Mouse (Mus musculus): ENCODE measurements at regions not wholly inside any gene's neighbourhood (a gene's known extent, or its start where the extent isn't known, plus 50 kb on each side); places are given as distances from the start of the nearest gene placed in this dataset.
A peak's percentile ranks its signal among the peaks of the same experiment; 100 is the strongest.

GRCm38 (mm10) chr3:131919476-131919875 lies 165.6 kb upstream of the Dkk2 start:
- 73% methylated on average over 12 of the region's 12 CpGs for WGBS
- no peaks in the 10 kb centered on the region for H3K36me3 ChIP-seq (ENCODE audit: control insufficient read depth, insufficient read depth, low read length)
- H3K4me1 ChIP-seq (ENCODE audit: control insufficient read depth, insufficient read depth, low read length), result no peaks in the 10 kb centered on the region
- DNase-seq (ENCODE audit: low spot score) (no peak), ATAC-seq (no peak; the same call in 1 of the 2 replicates)
- no peak overlapping the region for H3K4me2 ChIP-seq (ENCODE audit: low read length)
- H3K9me3 ChIP-seq (replicated peaks; ENCODE audit: control insufficient read depth, low read length), result no peaks in the 10 kb centered on the region
- no peak overlapping the region for H3K4me3 ChIP-seq (ENCODE audit: low read depth, low read length)
- no peak overlapping the region for H3K9ac ChIP-seq (ENCODE audit: low read length)
- no peaks in the 10 kb centered on the region for H3K27me3 ChIP-seq (replicated peaks; ENCODE audit: control insufficient read depth, insufficient read depth, low read length)
- no peak overlapping the region for H3K27ac ChIP-seq (ENCODE audit: low read depth, low read length)

- Histone ChIP-seq H3K27me3 (replicated peaks; ENCODE audit: control insufficient read depth, insufficient read depth, low read length) (no peaks in the 10 kb centered on the region), H3K4me3 (ENCODE audit: low read depth, low read length) (no peak overlapping the region), H3K9ac (ENCODE audit: low read length) (no peak overlapping the region), H3K4me2 (ENCODE audit: low read length) (no peak overlapping the region), H3K4me1 (ENCODE audit: control insufficient read depth, insufficient read depth, low read length) (no peaks in the 10 kb centered on the region), H3K36me3 (ENCODE audit: control insufficient read depth, insufficient read depth, low read length) (no peaks in the 10 kb centered on the region), H3K9me3 (replicated peaks; ENCODE audit: control insufficient read depth, low read length) (no peaks in the 10 kb centered on the region), H3K27ac (ENCODE audit: low read depth, low read length) (no peak overlapping the region)
- ATAC-seq (no peak), DNase-seq (ENCODE audit: low spot score) (no peak)
- WGBS, result 86% methylated on average over 6 of the region's 6 CpGs
Observed at GRCm38 (mm10) chr3:131921161-131921560, 163.9 kb upstream of the Dkk2 start.

GRCm38 (mm10) chr3:131922733-131923132 lies 162.4 kb upstream of the Dkk2 start:
- WGBS, result 21% methylated on average over 1 of the region's 1 CpGs
- H3K27ac ChIP-seq (ENCODE audit: low read depth, low read length), result no peak overlapping the region
- H3K27me3 ChIP-seq (replicated peaks; ENCODE audit: control insufficient read depth, insufficient read depth, low read length), result no peaks in the 10 kb centered on the region
- no peaks in the 10 kb centered on the region for H3K4me1 ChIP-seq (ENCODE audit: control insufficient read depth, insufficient read depth, low read length)
- no peak overlapping the region for H3K4me3 ChIP-seq (ENCODE audit: low read depth, low read length)
- no peaks in the 10 kb centered on the region for H3K9me3 ChIP-seq (replicated peaks; ENCODE audit: control insufficient read depth, low read length)
- H3K4me2 ChIP-seq (ENCODE audit: low read length), result no peak overlapping the region
- H3K36me3 ChIP-seq (ENCODE audit: control insufficient read depth, insufficient read depth, low read length), result no peaks in the 10 kb centered on the region
- ATAC-seq, result peak; percentile 74
- no peak overlapping the region for H3K9ac ChIP-seq (ENCODE audit: low read length)
- DNase-seq (ENCODE audit: low spot score), result peak; percentile 23

- Histone ChIP-seq H3K4me1 (ENCODE audit: control insufficient read depth, insufficient read depth, low read length) (no peaks in the 10 kb centered on the region), H3K9ac (ENCODE audit: low read length) (no peak overlapping the region), H3K36me3 (ENCODE audit: control insufficient read depth, insufficient read depth, low read length) (no peaks in the 10 kb centered on the region), H3K4me2 (ENCODE audit: low read length) (no peak overlapping the region), H3K27me3 (replicated peaks; ENCODE audit: control insufficient read depth, insufficient read depth, low read length) (no peaks in the 10 kb centered on the region), H3K27ac (ENCODE audit: low read depth, low read length) (no peak overlapping the region), H3K9me3 (replicated peaks; ENCODE audit: control insufficient read depth, low read length) (no peaks in the 10 kb centered on the region), H3K4me3 (ENCODE audit: low read depth, low read length) (no peak overlapping the region)
- ATAC-seq (no peak), DNase-seq (ENCODE audit: low spot score) (no peak)
- 47% methylated on average over 7 of the region's 7 CpGs for WGBS
Observed at GRCm38 (mm10) chr3:131940896-131941295, 144.2 kb upstream of the Dkk2 start.

- Histone ChIP-seq H3K4me1 (ENCODE audit: control insufficient read depth, insufficient read depth, low read length) (no peaks in the 10 kb centered on the region), H3K27ac (ENCODE audit: low read depth, low read length) (no peak overlapping the region), H3K4me3 (ENCODE audit: low read depth, low read length) (no peak overlapping the region), H3K9me3 (replicated peaks; ENCODE audit: control insufficient read depth, low read length) (no peaks in the 10 kb centered on the region), H3K36me3 (ENCODE audit: control insufficient read depth, insufficient read depth, low read length) (no peaks in the 10 kb centered on the region), H3K9ac (ENCODE audit: low read length) (no peak overlapping the region), H3K27me3 (replicated peaks; ENCODE audit: control insufficient read depth, insufficient read depth, low read length) (no peaks in the 10 kb centered on the region), H3K4me2 (ENCODE audit: low read length) (no peak overlapping the region)
- ATAC-seq (no peak), DNase-seq (ENCODE audit: low spot score) (no peak)
- WGBS, result 89% methylated on average over 24 of the region's 24 CpGs
Observed at GRCm38 (mm10) chr3:131941961-131942753, 142.9 kb upstream of the Dkk2 start.

GRCm38 (mm10) chr3:131943436-131943835 lies 141.7 kb upstream of the Dkk2 start:
- Histone ChIP-seq H3K4me1 (ENCODE audit: control insufficient read depth, insufficient read depth, low read length) (no peaks in the 10 kb centered on the region), H3K4me2 (ENCODE audit: low read length) (no peak overlapping the region), H3K36me3 (ENCODE audit: control insufficient read depth, insufficient read depth, low read length) (no peaks in the 10 kb centered on the region), H3K9ac (ENCODE audit: low read length) (no peak overlapping the region), H3K4me3 (ENCODE audit: low read depth, low read length) (no peak overlapping the region), H3K27ac (ENCODE audit: low read depth, low read length) (no peak overlapping the region), H3K9me3 (replicated peaks; ENCODE audit: control insufficient read depth, low read length) (no peaks in the 10 kb centered on the region), H3K27me3 (replicated peaks; ENCODE audit: control insufficient read depth, insufficient read depth, low read length) (no peaks in the 10 kb centered on the region)
- WGBS, result 86% methylated on average over 7 of the region's 7 CpGs
- DNase-seq (ENCODE audit: low spot score), result no peak
- ATAC-seq, result no peak

GRCm38 (mm10) chr3:131955771-131956170 lies 129.3 kb upstream of the Dkk2 start:
- DNase-seq (ENCODE audit: low spot score), result no peak
- WGBS, result 98% methylated on average over 11 of the region's 11 CpGs
- Histone ChIP-seq H3K9ac (ENCODE audit: low read length) (no peak overlapping the region), H3K4me3 (ENCODE audit: low read depth, low read length) (no peak overlapping the region), H3K4me1 (ENCODE audit: control insufficient read depth, insufficient read depth, low read length) (no peaks in the 10 kb centered on the region), H3K4me2 (ENCODE audit: low read length) (no peak overlapping the region), H3K27ac (ENCODE audit: low read depth, low read length) (no peak overlapping the region), H3K9me3 (replicated peaks; ENCODE audit: control insufficient read depth, low read length) (no peaks in the 10 kb centered on the region), H3K36me3 (ENCODE audit: control insufficient read depth, insufficient read depth, low read length) (no peaks in the 10 kb centered on the region), H3K27me3 (replicated peaks; ENCODE audit: control insufficient read depth, insufficient read depth, low read length) (no peaks in the 10 kb centered on the region)
- no peak for ATAC-seq

GRCm38 (mm10) chr3:131960636-131961035 lies 124.5 kb upstream of the Dkk2 start:
- WGBS, result 91% methylated on average over 1 of the region's 1 CpGs
- no peaks in the 10 kb centered on the region for H3K4me1 ChIP-seq (ENCODE audit: control insufficient read depth, insufficient read depth, low read length)
- DNase-seq (ENCODE audit: low spot score), result no peak
- H3K4me2 ChIP-seq (ENCODE audit: low read length), result no peak overlapping the region
- H3K9ac ChIP-seq (ENCODE audit: low read length), result no peak overlapping the region
- H3K27me3 ChIP-seq (replicated peaks; ENCODE audit: control insufficient read depth, insufficient read depth, low read length), result no peaks in the 10 kb centered on the region
- no peaks in the 10 kb centered on the region for H3K9me3 ChIP-seq (replicated peaks; ENCODE audit: control insufficient read depth, low read length)
- no peaks in the 10 kb centered on the region for H3K36me3 ChIP-seq (ENCODE audit: control insufficient read depth, insufficient read depth, low read length)
- no peak overlapping the region for H3K27ac ChIP-seq (ENCODE audit: low read depth, low read length)
- ATAC-seq, result no peak
- H3K4me3 ChIP-seq (ENCODE audit: low read depth, low read length), result no peak overlapping the region

- ATAC-seq (no peak), DNase-seq (ENCODE audit: low spot score) (peak; percentile 1)
- H3K27me3 ChIP-seq (replicated peaks; ENCODE audit: control insufficient read depth, insufficient read depth, low read length), result no peaks in the 10 kb centered on the region
- H3K27ac ChIP-seq (ENCODE audit: low read depth, low read length), result no peak overlapping the region
- no peak overlapping the region for H3K9ac ChIP-seq (ENCODE audit: low read length)
- H3K9me3 ChIP-seq (replicated peaks; ENCODE audit: control insufficient read depth, low read length), result no peaks in the 10 kb centered on the region
- H3K4me3 ChIP-seq (ENCODE audit: low read depth, low read length), result no peak overlapping the region
- no peaks in the 10 kb centered on the region for H3K4me1 ChIP-seq (ENCODE audit: control insufficient read depth, insufficient read depth, low read length)
- no peak overlapping the region for H3K4me2 ChIP-seq (ENCODE audit: low read length)
- no peaks in the 10 kb centered on the region for H3K36me3 ChIP-seq (ENCODE audit: control insufficient read depth, insufficient read depth, low read length)
Observed at GRCm38 (mm10) chr3:131961571-131961970, 123.5 kb upstream of the Dkk2 start.

Measured in forebrain, embryonic 14.5 days (tissue).